Mouse (Mus musculus) neural tube, embryonic 15.5 days (tissue): ENCODE results near the gene Tmtc2. TPM values are rescaled to one million over a fixed set of nuclear protein-coding genes. Genes with fewer than 3 reads are reported as not detected.

Source experiments
- ATAC-seq: fragments of 200-750 bp; cut with Nextera tagmentation; 2 replicates; pipeline ENCODE4 v1.8.0; 2017; ENCODE audit warnings: mild to moderate bottlenecking, moderate TSS enrichment, moderate library complexity; ENCODE audit not compliant: low FRiP score
- H3K27ac ChIP-seq: fragments of 300-500 bp; sonication (generic); replicated peaks from 2 replicates; pipeline ENCODE4 v1.5.1; 2015; ENCODE audit warnings: mild to moderate bottlenecking, inconsistent platforms
- H3K27me3 ChIP-seq: fragments of 300-500 bp; sonication (generic); replicated peaks from 2 replicates; pipeline ENCODE4 v1.6.1; 2015; ENCODE audit warnings: inconsistent platforms
- H3K36me3 ChIP-seq: fragments of 300-500 bp; sonication (generic); 2 replicates; pipeline ENCODE4 v1.6.1; 2015; ENCODE audit warnings: inconsistent platforms
- H3K4me1 ChIP-seq: fragments of 300-500 bp; sonication (generic); 2 replicates; pipeline ENCODE4 v1.6.1; 2015; ENCODE audit warnings: inconsistent platforms
- H3K4me2 ChIP-seq: fragments of 300-500 bp; sonication (generic); 2 replicates; pipeline ENCODE4 v1.6.1; 2015; ENCODE audit warnings: inconsistent platforms, mild to moderate bottlenecking, moderate library complexity
- H3K4me3 ChIP-seq: fragments of 300-500 bp; sonication (generic); replicated peaks from 2 replicates; pipeline ENCODE4 v1.5.1; 2015; ENCODE audit warnings: mild to moderate bottlenecking, inconsistent platforms
- H3K9ac ChIP-seq: fragments of 300-500 bp; sonication (generic); replicated peaks from 2 replicates; pipeline ENCODE4 v1.6.1; 2015; ENCODE audit warnings: mild to moderate bottlenecking, inconsistent platforms
- H3K9me3 ChIP-seq: fragments of 300-500 bp; sonication (generic); replicated peaks from 2 replicates; pipeline ENCODE4 v1.6.1; 2016; ENCODE audit warnings: inconsistent platforms
- whole genome bisulfite sequencing: fragments of 180-500 bp; shearing (Covaris S2); methylation state at CpG from one replicate; pipeline ENCODE4 v1.1.7; 2015; ENCODE audit warnings: mixed read lengths; 5-methylcytosine and 5-hydroxymethylcytosine counted together
- polyA plus RNA-seq: library from polyadenylated mRNA; unstranded; fragments of >200 nt; fragmentation: Nextera tagmentation; extraction: Ambion mirVana; gene quantifications from 2 replicates; pipeline ENCODE4 v1.2.1, GENCODE M21; 2015

The Tmtc2 gene
- polyA plus RNA-seq, 1 experiment from 2014 or later: 7.8 TPM

DNA sequence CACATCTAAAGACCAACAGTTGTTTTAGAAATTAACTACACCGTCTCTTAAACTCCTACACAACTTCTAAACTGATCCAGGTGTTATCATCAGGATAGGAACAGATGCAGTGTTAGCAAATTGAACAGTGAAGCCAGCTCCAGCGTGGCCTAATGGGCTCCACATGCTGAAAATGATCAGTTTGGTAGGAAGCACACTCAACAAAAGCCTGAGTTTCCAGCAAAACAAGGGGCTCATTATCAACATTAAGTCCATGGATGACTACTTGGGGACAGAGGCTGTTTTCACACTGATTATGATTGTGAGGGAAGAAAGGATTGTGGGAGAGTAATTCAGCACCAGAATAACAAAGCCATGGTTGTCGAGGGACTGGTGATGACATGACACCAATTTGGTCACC lies 143.4 kb downstream of the Tmtc2 start:
- H3K4me3 ChIP-seq: no peak overlapping the region
- no peaks in the 10 kb centered on the region for H3K36me3 ChIP-seq
- peaks cover 3% of the 10 kb centered on the region; the same call in 1 of the 2 replicates for H3K4me1 ChIP-seq
- H3K4me2 ChIP-seq: no peak overlapping the region
- no peak overlapping the region for H3K9ac ChIP-seq
- no peak overlapping the region for H3K27ac ChIP-seq
- no peak for ATAC-seq
- no peaks in the 10 kb centered on the region for H3K27me3 ChIP-seq
- no peaks in the 10 kb centered on the region for H3K9me3 ChIP-seq
- whole genome bisulfite sequencing: 65% methylated on average over 3 of the region's 3 CpGs

- Histone ChIP-seq H3K27ac (no peak overlapping the region), H3K27me3 (no peaks in the 10 kb centered on the region), H3K4me2 (no peak overlapping the region), H3K36me3 (no peaks in the 10 kb centered on the region), H3K4me1 (peaks cover 3% of the 10 kb centered on the region; the same call in 1 of the 2 replicates), H3K9me3 (no peaks in the 10 kb centered on the region), H3K9ac (no peak overlapping the region), H3K4me3 (no peak overlapping the region)
- 54% methylated on average over 5 of the region's 5 CpGs for WGBS
- no peak for ATAC-seq
Observed at GRCm38 (mm10) chr10:105430232-105430631, 144.0 kb downstream of the Tmtc2 start.

- ATAC-seq: no peak
- WGBS: 60% methylated on average over 5 of the region's 5 CpGs
- no peaks in the 10 kb centered on the region for H3K36me3 ChIP-seq
- H3K4me1 ChIP-seq: peaks cover 3% of the 10 kb centered on the region; the same call in 1 of the 2 replicates
- no peaks in the 10 kb centered on the region for H3K27me3 ChIP-seq
- H3K9me3 ChIP-seq: no peaks in the 10 kb centered on the region
- H3K27ac ChIP-seq: no peak overlapping the region
- H3K4me3 ChIP-seq: no peak overlapping the region
- no peak overlapping the region for H3K9ac ChIP-seq
- no peak overlapping the region for H3K4me2 ChIP-seq
Observed at GRCm38 (mm10) chr10:105428080-105428479, 146.2 kb downstream of the Tmtc2 start.

- ATAC-seq: no peak
- 65% methylated on average over 7 of the region's 7 CpGs for WGBS
- Histone ChIP-seq H3K4me3 (no peak overlapping the region), H3K9ac (no peak overlapping the region), H3K4me2 (no peak overlapping the region), H3K36me3 (no peaks in the 10 kb centered on the region), H3K27me3 (no peaks in the 10 kb centered on the region), H3K4me1 (peaks cover 3% of the 10 kb centered on the region; the same call in 1 of the 2 replicates), H3K27ac (no peak overlapping the region), H3K9me3 (no peaks in the 10 kb centered on the region)
Observed at GRCm38 (mm10) chr10:105427625-105428024, 146.6 kb downstream of the Tmtc2 start.

DNA sequence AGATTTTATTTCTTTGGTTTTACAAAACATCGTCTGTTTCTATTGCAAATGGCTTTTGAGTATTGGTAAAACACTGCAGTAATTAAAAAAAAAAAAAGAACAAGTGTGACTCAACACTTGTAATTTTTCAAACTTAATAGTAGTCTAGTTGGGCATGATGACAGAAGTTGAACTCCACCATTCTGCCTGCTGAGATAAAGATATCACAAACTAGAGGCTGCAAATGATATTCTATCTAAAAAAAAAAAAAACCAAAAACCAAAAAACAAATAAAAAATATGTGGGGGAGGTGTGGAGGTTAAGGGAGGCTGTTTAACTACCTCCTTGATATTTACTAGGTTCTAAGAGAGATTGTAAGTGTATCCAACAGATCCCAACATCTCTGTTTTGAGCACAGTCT lies 149.2 kb downstream of the Tmtc2 start:
- no peaks in the 10 kb centered on the region for H3K36me3 ChIP-seq
- no peak overlapping the region for H3K27ac ChIP-seq
- no peak overlapping the region for H3K4me3 ChIP-seq
- peaks cover 3% of the 10 kb centered on the region; the same call in 1 of the 2 replicates for H3K4me1 ChIP-seq
- no peak for ATAC-seq
- no peak overlapping the region for H3K9ac ChIP-seq
- H3K4me2 ChIP-seq: no peak overlapping the region
- H3K9me3 ChIP-seq: no peaks in the 10 kb centered on the region
- 95% methylated on average over 1 of the region's 1 CpGs for WGBS
- H3K27me3 ChIP-seq: no peaks in the 10 kb centered on the region

DNA sequence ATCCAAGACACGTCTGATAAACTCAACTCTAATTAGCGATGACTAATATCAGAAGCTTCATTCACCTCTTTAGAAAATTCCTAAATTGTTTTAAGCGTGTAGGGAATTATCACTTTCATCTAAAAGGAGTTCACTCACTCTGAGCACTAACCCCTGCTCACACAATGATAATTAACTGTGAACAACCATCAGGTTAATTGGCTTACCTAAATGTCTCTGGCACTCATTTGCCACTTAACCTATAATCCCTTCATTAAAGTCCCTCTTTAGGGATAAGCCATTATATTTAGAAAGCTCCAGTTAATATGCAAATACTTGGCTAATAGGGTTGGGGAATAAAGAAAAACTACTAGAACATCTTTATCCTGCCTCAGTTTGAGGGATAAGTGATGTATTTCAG lies 151.1 kb downstream of the Tmtc2 start:
- no peak for ATAC-seq
- Histone ChIP-seq H3K27ac (no peak overlapping the region), H3K9ac (no peak overlapping the region), H3K4me3 (no peak overlapping the region), H3K27me3 (no peaks in the 10 kb centered on the region), H3K36me3 (no peaks in the 10 kb centered on the region), H3K4me2 (no peak overlapping the region), H3K9me3 (no peaks in the 10 kb centered on the region), H3K4me1 (peaks cover 3% of the 10 kb centered on the region; the same call in 1 of the 2 replicates)
- WGBS: 79% methylated on average over 3 of the region's 3 CpGs

DNA sequence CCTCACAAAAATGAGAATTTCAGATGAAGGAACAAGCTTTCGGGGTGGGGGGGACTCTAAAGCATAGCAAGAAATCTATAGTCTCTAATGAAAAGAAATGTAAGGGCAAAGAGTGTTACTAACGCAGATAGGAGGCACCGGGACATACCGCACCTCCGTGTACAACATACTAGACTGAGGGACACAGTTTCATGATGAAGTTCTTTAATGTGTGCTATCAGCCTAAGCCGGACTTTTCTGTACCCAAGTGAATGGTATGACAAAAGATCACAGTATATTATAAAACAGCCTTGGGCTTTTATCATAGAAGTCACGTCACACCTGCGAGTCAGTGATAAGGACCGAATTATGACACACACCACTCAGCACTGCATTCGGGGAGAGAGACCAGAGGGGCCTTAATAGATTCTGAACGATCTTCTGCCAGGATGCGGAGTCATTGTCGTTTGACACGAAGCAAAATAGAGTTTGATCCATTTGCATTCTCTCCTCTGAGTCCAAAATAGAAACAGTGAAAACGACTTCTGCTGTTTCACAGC lies 156.3 kb downstream of the Tmtc2 start:
- Histone ChIP-seq H3K36me3 (peaks cover 4% of the 10 kb centered on the region; the same call in 1 of the 2 replicates), H3K9me3 (no peaks in the 10 kb centered on the region), H3K27ac (no peak overlapping the region), H3K4me3 (no peak overlapping the region), H3K4me2 (no peak overlapping the region), H3K27me3 (no peaks in the 10 kb centered on the region), H3K4me1 (no peaks in the 10 kb centered on the region), H3K9ac (no peak overlapping the region)
- no peak for ATAC-seq
- 78% methylated on average over 15 of the region's 15 CpGs for WGBS

- no peak for ATAC-seq
- Histone ChIP-seq H3K4me3 (no peak overlapping the region), H3K9ac (no peak overlapping the region), H3K4me1 (no peaks in the 10 kb centered on the region), H3K27me3 (no peaks in the 10 kb centered on the region), H3K27ac (no peak overlapping the region), H3K9me3 (no peaks in the 10 kb centered on the region), H3K36me3 (peaks cover 4% of the 10 kb centered on the region; the same call in 1 of the 2 replicates), H3K4me2 (no peak overlapping the region)
- 87% methylated on average over 4 of the region's 4 CpGs for WGBS
Observed at GRCm38 (mm10) chr10:105416601-105417000, 157.7 kb downstream of the Tmtc2 start.

- H3K9me3 ChIP-seq: no peaks in the 10 kb centered on the region
- no peak overlapping the region for H3K4me2 ChIP-seq
- WGBS: 93% methylated on average over 4 of the region's 4 CpGs
- no peak overlapping the region for H3K4me3 ChIP-seq
- no peaks in the 10 kb centered on the region for H3K36me3 ChIP-seq
- no peak overlapping the region for H3K9ac ChIP-seq
- H3K4me1 ChIP-seq: peaks cover 4% of the 10 kb centered on the region; the same call in 1 of the 2 replicates
- H3K27me3 ChIP-seq: no peaks in the 10 kb centered on the region
- ATAC-seq: no peak
- H3K27ac ChIP-seq: no peak overlapping the region
Observed at GRCm38 (mm10) chr10:105405856-105406527, 168.3 kb downstream of the Tmtc2 start.

- no peak for ATAC-seq
- peaks cover 4% of the 10 kb centered on the region; the same call in 1 of the 2 replicates for H3K4me1 ChIP-seq
- no peak overlapping the region for H3K4me2 ChIP-seq
- no peaks in the 10 kb centered on the region for H3K36me3 ChIP-seq
- H3K9me3 ChIP-seq: no peaks in the 10 kb centered on the region
- WGBS: 74% methylated on average over 3 of the region's 3 CpGs
- no peak overlapping the region for H3K27ac ChIP-seq
- no peak overlapping the region for H3K9ac ChIP-seq
- H3K27me3 ChIP-seq: no peaks in the 10 kb centered on the region
- no peak overlapping the region for H3K4me3 ChIP-seq
Observed at GRCm38 (mm10) chr10:105403931-105404330, 170.3 kb downstream of the Tmtc2 start.

GRCm38 (mm10) chr10:105402481-105402779 lies 171.8 kb downstream of the Tmtc2 start:
- H3K9me3 ChIP-seq: no peaks in the 10 kb centered on the region
- H3K4me2 ChIP-seq: no peak overlapping the region
- H3K9ac ChIP-seq: no peak overlapping the region
- ATAC-seq: no peak
- no peak overlapping the region for H3K4me3 ChIP-seq
- H3K4me1 ChIP-seq: peaks cover 4% of the 10 kb centered on the region; the same call in 1 of the 2 replicates
- H3K27ac ChIP-seq: no peak overlapping the region
- H3K27me3 ChIP-seq: no peaks in the 10 kb centered on the region
- H3K36me3 ChIP-seq: no peaks in the 10 kb centered on the region
- WGBS: 66% methylated on average over 5 of the region's 5 CpGs

GRCm38 (mm10) chr10:105401754-105402480 lies 172.3 kb downstream of the Tmtc2 start:
- H3K4me3 ChIP-seq: no peak overlapping the region
- H3K4me2 ChIP-seq: no peak overlapping the region
- H3K4me1 ChIP-seq: peaks cover 4% of the 10 kb centered on the region; the same call in 1 of the 2 replicates
- H3K27ac ChIP-seq: no peak overlapping the region
- no peaks in the 10 kb centered on the region for H3K27me3 ChIP-seq
- WGBS: 66% methylated on average over 11 of the region's 11 CpGs
- H3K36me3 ChIP-seq: no peaks in the 10 kb centered on the region
- H3K9ac ChIP-seq: no peak overlapping the region
- no peaks in the 10 kb centered on the region for H3K9me3 ChIP-seq
- 0 out of 2 replicates have a peak, but pooled peaks have one; percentile 42 for ATAC-seq
